Mouse (Mus musculus): ENCODE measurements around the gene Sez6l.

GRCm38 (mm10) chr5:112501384-112501783 lies 75.6 kb downstream of the Sez6l start:
- TF ChIP-seq POLR2A (IDR thresholded peaks at IDR 0.05; ENCODE audit: insufficient read depth, low read depth, low read length) (no peak), CTCF (IDR thresholded peaks at IDR 0.05) (no peak)
